Mouse (Mus musculus): ENCODE data around the gene Slc19a1. TPM values are rescaled to one million over a fixed set of nuclear protein-coding genes. Genes with fewer than 3 reads are reported as not detected.

Gene Slc19a1
- polyA plus RNA-seq, 1 experiment from 2014 or later = 60.0 TPM

- WGBS = 43% methylated on average over 4 of the region's 4 CpGs
- H3K36me3 ChIP-seq (ENCODE audit: control insufficient read depth, insufficient read depth) = no peaks in the 10 kb centered on the region
- TF ChIP-seq CTCF (IDR thresholded peaks at IDR 0.05; ENCODE audit: low read depth) = no peak
- peak overlapping the region; percentile 96 for H3K27ac ChIP-seq (ENCODE audit: low read depth, low read length)
- 0 out of 2 replicates have a peak, but pooled peaks cover 11% of the 10 kb centered on the region for H3K4me1 ChIP-seq (replicated peaks; ENCODE audit: control insufficient read depth, insufficient read depth, low read length)
- no peaks in the 10 kb centered on the region for H3K9me3 ChIP-seq (ENCODE audit: control insufficient read depth)
- H3K4me2 ChIP-seq (replicated peaks; ENCODE audit: low read depth) = peak overlapping the region; percentile 21; the same call in 1 of the 2 replicates
- H3K4me3 ChIP-seq (ENCODE audit: low read depth, low read length) = no peak overlapping the region
- H3K27me3 ChIP-seq (replicated peaks; ENCODE audit: control insufficient read depth, insufficient read depth, low read length) = no peaks in the 10 kb centered on the region
- ATAC-seq = peak; percentile 65
- H3K9ac ChIP-seq (ENCODE audit: low read depth, low read length) = no peak overlapping the region
These were observed 2.3 kb upstream of the Slc19a1 start for GRCm38 (mm10) chr10:77029761-77030160.

GRCm38 (mm10) chr10:77030666-77031065, 1.4 kb upstream of the Slc19a1 start:
- Histone ChIP-seq H3K9ac (ENCODE audit: low read depth, low read length) (no peak overlapping the region), H3K4me2 (replicated peaks; ENCODE audit: low read depth) (no peak overlapping the region), H3K36me3 (ENCODE audit: control insufficient read depth, insufficient read depth) (no peaks in the 10 kb centered on the region), H3K4me1 (replicated peaks; ENCODE audit: control insufficient read depth, insufficient read depth, low read length) (0 out of 2 replicates have a peak, but pooled peaks cover 14% of the 10 kb centered on the region), H3K4me3 (ENCODE audit: low read depth, low read length) (no peak overlapping the region), H3K9me3 (ENCODE audit: control insufficient read depth) (no peaks in the 10 kb centered on the region), H3K27me3 (replicated peaks; ENCODE audit: control insufficient read depth, insufficient read depth, low read length) (no peaks in the 10 kb centered on the region), H3K27ac (ENCODE audit: low read depth, low read length) (peak overlapping the region; percentile 96; the same call in 1 of the 2 replicates)
- TF ChIP-seq CTCF (IDR thresholded peaks at IDR 0.05; ENCODE audit: low read depth) = 0 out of 2 replicates have a peak, but pooled peaks have one; percentile 18
- 74% methylated on average over 5 of the region's 5 CpGs for WGBS
- ATAC-seq = no peak

- peak overlapping the region; percentile 96 for H3K4me2 ChIP-seq (replicated peaks; ENCODE audit: low read depth)
- H3K9me3 ChIP-seq (ENCODE audit: control insufficient read depth) = no peaks in the 10 kb centered on the region
- peak overlapping the region; percentile 58 for H3K4me3 ChIP-seq (ENCODE audit: low read depth, low read length)
- peaks cover 4% of the 10 kb centered on the region; the same call in 1 of the 2 replicates for H3K36me3 ChIP-seq (ENCODE audit: control insufficient read depth, insufficient read depth)
- TF ChIP-seq CTCF (IDR thresholded peaks at IDR 0.05; ENCODE audit: low read depth) = peak; percentile 61
- peak; percentile 72 for ATAC-seq
- H3K4me1 ChIP-seq (replicated peaks; ENCODE audit: control insufficient read depth, insufficient read depth, low read length) = 0 out of 2 replicates have a peak, but pooled peaks cover 19% of the 10 kb centered on the region
- no peaks in the 10 kb centered on the region for H3K27me3 ChIP-seq (replicated peaks; ENCODE audit: control insufficient read depth, insufficient read depth, low read length)
- peak overlapping the region; percentile 96 for H3K27ac ChIP-seq (ENCODE audit: low read depth, low read length)
- WGBS = under 1% methylated on average over 49 of the region's 49 CpGs
- H3K9ac ChIP-seq (ENCODE audit: low read depth, low read length) = peak overlapping the region; percentile 62
These were observed 716 bp downstream of the Slc19a1 start for GRCm38 (mm10) chr10:77032591-77033322.

- Histone ChIP-seq H3K27me3 (replicated peaks; ENCODE audit: control insufficient read depth, insufficient read depth, low read length) (no peaks in the 10 kb centered on the region), H3K9ac (ENCODE audit: low read depth, low read length) (peak overlapping the region; percentile 62), H3K4me1 (replicated peaks; ENCODE audit: control insufficient read depth, insufficient read depth, low read length) (0 out of 2 replicates have a peak, but pooled peaks cover 19% of the 10 kb centered on the region), H3K36me3 (ENCODE audit: control insufficient read depth, insufficient read depth) (peaks cover 9% of the 10 kb centered on the region; the same call in 1 of the 2 replicates), H3K4me3 (ENCODE audit: low read depth, low read length) (peak overlapping the region; percentile 58), H3K4me2 (replicated peaks; ENCODE audit: low read depth) (peak overlapping the region; percentile 96), H3K27ac (ENCODE audit: low read depth, low read length) (peak overlapping the region; percentile 70), H3K9me3 (ENCODE audit: control insufficient read depth) (no peaks in the 10 kb centered on the region)
- no peak; the same call in 1 of the 2 replicates for ATAC-seq
- TF ChIP-seq CTCF (IDR thresholded peaks at IDR 0.05; ENCODE audit: low read depth) = no peak
- under 1% methylated on average over 30 of the region's 30 CpGs for WGBS
These were observed 1.4 kb downstream of the Slc19a1 start for GRCm38 (mm10) chr10:77033323-77034025.

- TF ChIP-seq CTCF (IDR thresholded peaks at IDR 0.05; ENCODE audit: low read depth) = no peak
- peak overlapping the region; percentile 96 for H3K4me2 ChIP-seq (replicated peaks; ENCODE audit: low read depth)
- 0 out of 2 replicates have a peak, but pooled peaks cover 19% of the 10 kb centered on the region for H3K4me1 ChIP-seq (replicated peaks; ENCODE audit: control insufficient read depth, insufficient read depth, low read length)
- peaks cover 27% of the 10 kb centered on the region for H3K36me3 ChIP-seq (ENCODE audit: control insufficient read depth, insufficient read depth)
- no peaks in the 10 kb centered on the region for H3K27me3 ChIP-seq (replicated peaks; ENCODE audit: control insufficient read depth, insufficient read depth, low read length)
- H3K27ac ChIP-seq (ENCODE audit: low read depth, low read length) = no peak overlapping the region
- no peak for ATAC-seq
- WGBS = 71% methylated on average over 6 of the region's 6 CpGs
- 0 out of 2 replicates have a peak overlapping the region, but pooled peaks have one; percentile 62 for H3K9ac ChIP-seq (ENCODE audit: low read depth, low read length)
- H3K9me3 ChIP-seq (ENCODE audit: control insufficient read depth) = no peaks in the 10 kb centered on the region
- H3K4me3 ChIP-seq (ENCODE audit: low read depth, low read length) = no peak overlapping the region; the same call in 1 of the 2 replicates
These were observed 3.4 kb downstream of the Slc19a1 start for GRCm38 (mm10) chr10:77035487-77035886.

All from intestine, postnatal 0 days (tissue).